Mouse (Mus musculus) lung, adult 18-20 months (tissue): ENCODE measurements around the gene Rimklb.
"Not testable (repeated sequence)": the region's sequence is repeated elsewhere in the genome, so short reads cannot be mapped to it uniquely, and the experiment has no call there.

Experiments
- DNase-seq, 2 experiments: peaks; one replicate each; pipeline ENCODE4 v3.0.0; 2022; ENCODE audit warnings: mixed read lengths in 2 of 2

The Rimklb gene

GRCm38 (mm10) chr6:122495082-122495881 lies 3.3 kb downstream of the Rimklb start:
- peak; percentile 47 to 54 for DNase-seq

- no peak for DNase-seq
Observed at GRCm38 (mm10) chr6:122493799-122494472, 4.6 kb downstream of the Rimklb start.

- no peak for DNase-seq
Observed at GRCm38 (mm10) chr6:122492479-122492878, 6.1 kb downstream of the Rimklb start.

- peak; percentile 78 to 81 for DNase-seq
Observed at GRCm38 (mm10) chr6:122491557-122491956, 7.0 kb downstream of the Rimklb start.

DNA sequence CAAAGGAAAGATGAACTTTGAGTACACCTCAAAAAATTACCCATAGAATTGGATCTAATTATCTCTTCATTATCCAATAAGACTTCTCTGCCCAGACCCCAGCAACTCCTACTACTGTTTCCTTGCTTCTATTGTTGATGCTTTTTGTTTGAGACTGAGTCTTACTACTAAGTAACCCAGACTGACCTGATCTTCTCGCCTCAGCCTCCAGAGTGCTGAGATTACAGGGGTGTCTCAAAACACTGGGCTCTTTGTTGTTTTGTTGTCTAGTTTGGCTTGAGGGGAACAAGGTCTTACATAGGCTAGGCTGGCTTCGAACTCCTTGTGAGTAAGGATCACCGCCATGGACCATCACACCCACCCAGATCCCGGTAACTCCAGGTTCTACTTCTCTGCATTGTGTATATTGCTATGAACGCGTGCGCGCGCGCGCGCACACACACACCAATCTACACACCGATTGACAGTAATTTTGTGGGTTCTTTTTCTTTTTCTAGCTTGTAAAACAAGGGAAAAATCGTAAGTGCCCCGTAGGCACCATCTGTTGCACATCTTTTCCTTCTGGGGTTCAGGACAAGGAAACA lies 7.5 kb downstream of the Rimklb start:
- no peak for DNase-seq

GRCm38 (mm10) chr6:122486297-122487117 lies 12.1 kb downstream of the Rimklb start:
- no peak for DNase-seq

- no peak for DNase-seq
Observed at GRCm38 (mm10) chr6:122485401-122486296, 12.9 kb downstream of the Rimklb start.

GRCm38 (mm10) chr6:122478062-122478461 lies 20.5 kb downstream of the Rimklb start:
- no peak for DNase-seq

GRCm38 (mm10) chr6:122471461-122471860 lies 27.1 kb downstream of the Rimklb start:
- DNase-seq = not testable (repeated sequence)

- no peak for DNase-seq
Observed at GRCm38 (mm10) chr6:122470240-122470639, 28.3 kb downstream of the Rimklb start.

- no peak for DNase-seq
Observed at GRCm38 (mm10) chr6:122469030-122469640, 29.4 kb downstream of the Rimklb start.

GRCm38 (mm10) chr6:122466092-122466713 lies 32.4 kb downstream of the Rimklb start:
- DNase-seq = no peak

GRCm38 (mm10) chr6:122458946-122459693 lies 39.4 kb downstream of the Rimklb start:
- DNase-seq = no peak

GRCm38 (mm10) chr6:122447848-122448247 lies 50.7 kb downstream of the Rimklb start:
- DNase-seq = no peak

DNA sequence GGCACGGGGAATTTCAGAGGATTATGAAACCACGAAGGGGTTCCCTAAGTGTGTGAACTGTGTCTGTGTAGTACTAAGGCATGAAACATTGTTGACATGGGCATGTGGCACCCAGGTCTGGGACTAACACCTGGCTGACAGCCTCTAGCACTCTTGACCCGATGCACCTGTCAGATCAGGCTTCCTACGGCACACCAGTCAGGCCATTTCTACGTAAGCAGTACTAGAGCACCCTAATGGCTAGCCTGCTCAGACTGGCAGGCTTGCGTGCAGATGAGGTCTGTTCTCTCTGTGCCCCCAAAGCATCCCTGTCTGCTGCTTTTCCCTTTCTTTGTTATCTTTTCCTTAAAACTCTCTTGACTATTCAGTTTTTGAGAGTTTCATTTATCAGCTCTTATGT lies 53.3 kb downstream of the Rimklb start:
- no peak for DNase-seq

GRCm38 (mm10) chr6:122440632-122441226 lies 57.8 kb downstream of the Rimklb start:
- DNase-seq = no peak

DNA sequence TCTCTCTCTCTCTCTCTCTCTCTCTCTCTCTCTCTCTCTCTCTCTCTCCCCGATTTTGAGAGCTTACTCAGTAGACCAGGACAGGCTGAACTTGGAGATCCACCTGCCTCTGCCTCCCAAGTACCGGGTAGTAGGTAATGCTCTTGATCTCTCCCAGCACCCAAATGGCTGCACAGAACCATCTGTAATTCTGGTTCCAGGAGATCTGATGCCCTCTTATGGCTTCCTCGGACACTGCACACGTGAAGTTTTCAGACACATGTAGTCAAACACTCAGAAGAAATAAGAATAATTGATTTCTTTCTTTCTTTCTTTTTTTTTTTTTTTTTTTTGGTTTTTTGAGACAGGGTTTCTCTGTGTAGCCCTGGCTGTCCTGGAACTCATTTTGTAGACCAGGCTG lies 59.3 kb downstream of the Rimklb start:
- no peak for DNase-seq

DNA sequence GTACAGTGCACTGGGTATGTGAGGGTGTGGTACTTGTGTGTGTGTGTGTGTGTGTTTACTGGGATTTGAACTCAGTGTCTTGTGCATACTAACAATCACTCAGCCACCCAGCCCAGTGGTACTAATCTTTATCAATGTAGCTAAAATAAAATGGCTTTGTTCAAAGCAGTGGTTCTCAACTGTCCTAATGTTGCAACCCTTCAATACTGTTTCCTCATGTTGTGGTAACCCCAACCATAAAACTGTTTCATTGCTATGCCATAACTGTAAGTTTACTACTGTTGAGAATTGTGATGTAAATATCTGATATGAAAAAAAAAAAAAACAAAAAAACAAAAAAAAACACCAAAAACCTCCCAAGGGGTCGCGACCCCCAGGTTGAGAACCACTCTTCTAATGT lies 63.3 kb downstream of the Rimklb start:
- no peak for DNase-seq

DNA sequence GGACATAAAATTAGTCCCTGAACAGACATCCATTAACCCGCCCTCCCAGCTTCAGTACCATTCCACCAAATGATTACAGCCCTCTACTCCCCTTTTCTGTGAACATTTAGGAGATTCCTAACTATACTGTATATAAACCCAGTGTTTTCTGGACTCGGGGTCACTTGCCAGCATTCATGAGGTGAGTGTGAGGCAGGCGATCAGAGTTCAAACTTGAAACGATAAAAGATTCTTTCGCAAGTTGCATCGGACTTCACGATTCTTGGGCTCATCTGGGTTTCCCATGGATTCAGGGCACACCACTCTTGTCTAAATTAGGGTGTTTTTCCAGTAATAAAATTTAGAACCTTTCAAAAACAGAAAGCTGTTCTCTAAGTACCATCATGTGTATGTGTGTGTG lies 71.1 kb downstream of the Rimklb start:
- no peak for DNase-seq

- DNase-seq = no peak
Observed at GRCm38 (mm10) chr6:122417015-122417414, 81.5 kb downstream of the Rimklb start.
